Mouse (Mus musculus): ENCODE results near the gene Akap13. TPM values are rescaled to one million over a fixed set of nuclear protein-coding genes. Genes with fewer than 3 reads are reported as not detected.

The Akap13 gene
- 45.0 and 69.8 TPM in 2 replicates for polyA plus RNA-seq (2014; fragmentation: Nextera tagmentation; extraction: Ambion mirVana)

- Histone ChIP-seq H3K4me2 (replicated peaks; ENCODE audit: low read depth, low read length) (peak within 1 kb of the TSS; percentile 65), H3K4me3 (ENCODE audit: low read length) (peak within 1 kb of the TSS; percentile 97), H3K9me3 (ENCODE audit: control insufficient read depth, low read length) (no peaks in the 10 kb centered on the region), H3K4me1 (ENCODE audit: control insufficient read depth, insufficient read depth, low read length) (peaks cover 17% of the 10 kb centered on the region; the same call in 1 of the 2 replicates), H3K36me3 (ENCODE audit: control insufficient read depth, insufficient read depth, low read length) (no peaks in the 10 kb centered on the region), H3K9ac (ENCODE audit: low read depth, low read length) (peak within 1 kb of the TSS; percentile 87), H3K27ac (ENCODE audit: low read depth, low read length) (peak within 1 kb of the TSS; percentile 98), H3K27me3 (ENCODE audit: control insufficient read depth, insufficient read depth, low read length) (no peaks in the 10 kb centered on the region)
- ATAC-seq (ENCODE audit: low FRiP score, low TSS enrichment) = peak; percentile 99
- under 1% methylated on average over 85 of the region's 94 CpGs for WGBS
These were observed at the start of gene Akap13 for GRCm38 (mm10) chr7:75455223-75456151. Gene Akap13 (plus strand): TSS chr7:75455534.

- Histone ChIP-seq H3K4me2 (replicated peaks; ENCODE audit: low read depth, low read length) (no peak overlapping the region), H3K9ac (ENCODE audit: low read depth, low read length) (no peak overlapping the region), H3K4me3 (ENCODE audit: low read length) (no peak overlapping the region), H3K36me3 (ENCODE audit: control insufficient read depth, insufficient read depth, low read length) (no peaks in the 10 kb centered on the region), H3K27me3 (ENCODE audit: control insufficient read depth, insufficient read depth, low read length) (no peaks in the 10 kb centered on the region), H3K27ac (ENCODE audit: low read depth, low read length) (no peak overlapping the region), H3K4me1 (ENCODE audit: control insufficient read depth, insufficient read depth, low read length) (0 out of 2 replicates have a peak, but pooled peaks cover 6% of the 10 kb centered on the region), H3K9me3 (ENCODE audit: control insufficient read depth, low read length) (no peaks in the 10 kb centered on the region)
- ATAC-seq (ENCODE audit: low FRiP score, low TSS enrichment) = no peak
- WGBS = 85% methylated on average over 3 of the region's 3 CpGs
These were observed 44.7 kb upstream of the Akap13 start for GRCm38 (mm10) chr7:75410641-75411040.

- no peaks in the 10 kb centered on the region for H3K9me3 ChIP-seq (ENCODE audit: control insufficient read depth, low read length)
- H3K27me3 ChIP-seq (ENCODE audit: control insufficient read depth, insufficient read depth, low read length) = no peaks in the 10 kb centered on the region
- H3K4me3 ChIP-seq (ENCODE audit: low read length) = no peak overlapping the region
- H3K4me2 ChIP-seq (replicated peaks; ENCODE audit: low read depth, low read length) = no peak overlapping the region
- no peak for ATAC-seq (ENCODE audit: low FRiP score, low TSS enrichment)
- H3K36me3 ChIP-seq (ENCODE audit: control insufficient read depth, insufficient read depth, low read length) = no peaks in the 10 kb centered on the region
- no peak overlapping the region for H3K9ac ChIP-seq (ENCODE audit: low read depth, low read length)
- 0 out of 2 replicates have a peak, but pooled peaks cover 6% of the 10 kb centered on the region for H3K4me1 ChIP-seq (ENCODE audit: control insufficient read depth, insufficient read depth, low read length)
- WGBS = 68% methylated on average over 6 of the region's 6 CpGs
- no peak overlapping the region for H3K27ac ChIP-seq (ENCODE audit: low read depth, low read length)
These were observed 44.1 kb upstream of the Akap13 start for GRCm38 (mm10) chr7:75411226-75411625.

- no peak for ATAC-seq (ENCODE audit: low FRiP score, low TSS enrichment)
These were observed 43.3 kb upstream of the Akap13 start for GRCm38 (mm10) chr7:75412011-75412510.

GRCm38 (mm10) chr7:75412568-75412967, 42.8 kb upstream of the Akap13 start:
- H3K36me3 ChIP-seq (ENCODE audit: control insufficient read depth, insufficient read depth, low read length) = no peaks in the 10 kb centered on the region
- no peaks in the 10 kb centered on the region for H3K27me3 ChIP-seq (ENCODE audit: control insufficient read depth, insufficient read depth, low read length)
- H3K9ac ChIP-seq (ENCODE audit: low read depth, low read length) = no peak overlapping the region
- 49% methylated on average over 2 of the region's 2 CpGs for WGBS
- no peaks in the 10 kb centered on the region for H3K9me3 ChIP-seq (ENCODE audit: control insufficient read depth, low read length)
- H3K4me3 ChIP-seq (ENCODE audit: low read length) = no peak overlapping the region
- H3K4me2 ChIP-seq (replicated peaks; ENCODE audit: low read depth, low read length) = no peak overlapping the region
- peak; percentile 62; the same call in 1 of the 2 replicates for ATAC-seq (ENCODE audit: low FRiP score, low TSS enrichment)
- 0 out of 2 replicates have a peak, but pooled peaks cover 6% of the 10 kb centered on the region for H3K4me1 ChIP-seq (ENCODE audit: control insufficient read depth, insufficient read depth, low read length)
- no peak overlapping the region for H3K27ac ChIP-seq (ENCODE audit: low read depth, low read length)

More at GRCm38 (mm10) chr7:75412011-75412510, 43.3 kb upstream of the Akap13 start:
- 0 out of 2 replicates have a peak, but pooled peaks cover 6% of the 10 kb centered on the region for H3K4me1 ChIP-seq (ENCODE audit: control insufficient read depth, insufficient read depth, low read length)
- H3K9ac ChIP-seq (ENCODE audit: low read depth, low read length) = no peak overlapping the region
- H3K9me3 ChIP-seq (ENCODE audit: control insufficient read depth, low read length) = no peaks in the 10 kb centered on the region
- no peaks in the 10 kb centered on the region for H3K36me3 ChIP-seq (ENCODE audit: control insufficient read depth, insufficient read depth, low read length)
- no peaks in the 10 kb centered on the region for H3K27me3 ChIP-seq (ENCODE audit: control insufficient read depth, insufficient read depth, low read length)
- no peak overlapping the region for H3K27ac ChIP-seq (ENCODE audit: low read depth, low read length)
- H3K4me2 ChIP-seq (replicated peaks; ENCODE audit: low read depth, low read length) = no peak overlapping the region
- H3K4me3 ChIP-seq (ENCODE audit: low read length) = no peak overlapping the region
- WGBS = 67% methylated on average over 10 of the region's 10 CpGs

- no peaks in the 10 kb centered on the region for H3K27me3 ChIP-seq (ENCODE audit: control insufficient read depth, insufficient read depth, low read length)
- no peaks in the 10 kb centered on the region for H3K9me3 ChIP-seq (ENCODE audit: control insufficient read depth, low read length)
- no peak overlapping the region for H3K4me2 ChIP-seq (replicated peaks; ENCODE audit: low read depth, low read length)
- no peaks in the 10 kb centered on the region for H3K36me3 ChIP-seq (ENCODE audit: control insufficient read depth, insufficient read depth, low read length)
- H3K27ac ChIP-seq (ENCODE audit: low read depth, low read length) = no peak overlapping the region
- H3K4me1 ChIP-seq (ENCODE audit: control insufficient read depth, insufficient read depth, low read length) = 0 out of 2 replicates have a peak, but pooled peaks cover 6% of the 10 kb centered on the region
- ATAC-seq (ENCODE audit: low FRiP score, low TSS enrichment) = no peak
- no peak overlapping the region for H3K9ac ChIP-seq (ENCODE audit: low read depth, low read length)
- H3K4me3 ChIP-seq (ENCODE audit: low read length) = no peak overlapping the region
- WGBS = 62% methylated on average over 6 of the region's 6 CpGs
These were observed 41.4 kb upstream of the Akap13 start for GRCm38 (mm10) chr7:75413903-75414302.

GRCm38 (mm10) chr7:75414316-75414715, 41.0 kb upstream of the Akap13 start:
- H3K27ac ChIP-seq (ENCODE audit: low read depth, low read length) = no peak overlapping the region
- H3K9ac ChIP-seq (ENCODE audit: low read depth, low read length) = no peak overlapping the region
- H3K36me3 ChIP-seq (ENCODE audit: control insufficient read depth, insufficient read depth, low read length) = no peaks in the 10 kb centered on the region
- no peak overlapping the region for H3K4me3 ChIP-seq (ENCODE audit: low read length)
- ATAC-seq (ENCODE audit: low FRiP score, low TSS enrichment) = no peak
- no peak overlapping the region for H3K4me2 ChIP-seq (replicated peaks; ENCODE audit: low read depth, low read length)
- H3K9me3 ChIP-seq (ENCODE audit: control insufficient read depth, low read length) = no peaks in the 10 kb centered on the region
- no peaks in the 10 kb centered on the region for H3K27me3 ChIP-seq (ENCODE audit: control insufficient read depth, insufficient read depth, low read length)
- WGBS = 55% methylated on average over 3 of the region's 3 CpGs
- 0 out of 2 replicates have a peak, but pooled peaks cover 6% of the 10 kb centered on the region for H3K4me1 ChIP-seq (ENCODE audit: control insufficient read depth, insufficient read depth, low read length)

GRCm38 (mm10) chr7:75415166-75415881, 40.0 kb upstream of the Akap13 start:
- H3K4me1 ChIP-seq (ENCODE audit: control insufficient read depth, insufficient read depth, low read length) = 0 out of 2 replicates have a peak, but pooled peaks cover 6% of the 10 kb centered on the region
- no peaks in the 10 kb centered on the region for H3K27me3 ChIP-seq (ENCODE audit: control insufficient read depth, insufficient read depth, low read length)
- no peak overlapping the region for H3K9ac ChIP-seq (ENCODE audit: low read depth, low read length)
- WGBS = 57% methylated on average over 4 of the region's 4 CpGs
- no peaks in the 10 kb centered on the region for H3K9me3 ChIP-seq (ENCODE audit: control insufficient read depth, low read length)
- no peaks in the 10 kb centered on the region for H3K36me3 ChIP-seq (ENCODE audit: control insufficient read depth, insufficient read depth, low read length)
- H3K27ac ChIP-seq (ENCODE audit: low read depth, low read length) = no peak overlapping the region
- no peak overlapping the region for H3K4me2 ChIP-seq (replicated peaks; ENCODE audit: low read depth, low read length)
- H3K4me3 ChIP-seq (ENCODE audit: low read length) = no peak overlapping the region
- no peak for ATAC-seq (ENCODE audit: low FRiP score, low TSS enrichment)
